Mouse (Mus musculus) kidney, embryonic 14.5 days (tissue): ENCODE measurements around the gene Dhrs7b. TPM values are rescaled to one million over a fixed set of nuclear protein-coding genes. Genes with fewer than 3 reads are reported as not detected.
"Not testable (repeated sequence)": the region's sequence is repeated elsewhere in the genome, so short reads cannot be mapped to it uniquely, and the experiment has no call there.

Source experiments
- ATAC-seq: fragments of 200-750 bp; cut with Nextera tagmentation; 2 replicates; pipeline ENCODE4 v1.8.0; 2017; ENCODE audit warnings: moderate number of reproducible peaks, mild to moderate bottlenecking, moderate TSS enrichment, moderate library complexity; ENCODE audit not compliant: low FRiP score, low TSS enrichment
- H3K27ac ChIP-seq: fragments of 300-500 bp; sonication (generic); 2 replicates; pipeline ENCODE4 v1.5.1; 2014; ENCODE audit warnings: low read depth, mild to moderate bottlenecking, low read length, moderate library complexity, mixed read lengths
- H3K27me3 ChIP-seq: fragments of 300-500 bp; sonication (generic); 2 replicates; pipeline ENCODE4 v1.6.1; 2014; ENCODE audit warnings: mild to moderate bottlenecking, low read length; ENCODE audit not compliant: control insufficient read depth, insufficient read depth
- H3K36me3 ChIP-seq: fragments of 300-500 bp; sonication (generic); 2 replicates; pipeline ENCODE4 v1.6.1; 2014; ENCODE audit warnings: low read length, mixed read lengths; ENCODE audit not compliant: control insufficient read depth, insufficient read depth
- H3K4me1 ChIP-seq: fragments of 300-500 bp; sonication (generic); 2 replicates; pipeline ENCODE4 v1.6.1; 2014; ENCODE audit warnings: low read length, mixed read lengths; ENCODE audit not compliant: control insufficient read depth, insufficient read depth
- H3K4me2 ChIP-seq: fragments of 300-500 bp; sonication (generic); replicated peaks from 2 replicates; pipeline ENCODE4 v1.6.1; 2014; ENCODE audit warnings: low read depth, mild to moderate bottlenecking, low read length
- H3K4me3 ChIP-seq: fragments of 300-500 bp; sonication (generic); 2 replicates; pipeline ENCODE4 v1.5.1; 2014; ENCODE audit warnings: mild to moderate bottlenecking, low read length
- H3K9ac ChIP-seq: fragments of 300-500 bp; sonication (generic); 2 replicates; pipeline ENCODE4 v1.6.1; 2014; ENCODE audit warnings: low read depth, mild to moderate bottlenecking, low read length, moderate library complexity
- H3K9me3 ChIP-seq: fragments of 300-500 bp; sonication (generic); 2 replicates; pipeline ENCODE4 v1.6.1; 2016; ENCODE audit warnings: low read length; ENCODE audit not compliant: control insufficient read depth
- WGBS: fragments of 180-500 bp; shearing (Covaris S2); extraction: QIAGEN DNeasy Blood & Tissue Kit; methylation state at CpG from one replicate; pipeline ENCODE4 v1.1.7; 2014; 5-methylcytosine and 5-hydroxymethylcytosine counted together
- polyA plus RNA-seq: library from polyadenylated mRNA; unstranded; fragments of >200 nt; fragmentation: Nextera tagmentation; extraction: Ambion mirVana; gene quantifications from 2 replicates; pipeline ENCODE4 v1.2.1, GENCODE M21; 2014

The Dhrs7b gene
- polyA plus RNA-seq, 1 experiment from 2014 or later = 35.8 TPM

DNA sequence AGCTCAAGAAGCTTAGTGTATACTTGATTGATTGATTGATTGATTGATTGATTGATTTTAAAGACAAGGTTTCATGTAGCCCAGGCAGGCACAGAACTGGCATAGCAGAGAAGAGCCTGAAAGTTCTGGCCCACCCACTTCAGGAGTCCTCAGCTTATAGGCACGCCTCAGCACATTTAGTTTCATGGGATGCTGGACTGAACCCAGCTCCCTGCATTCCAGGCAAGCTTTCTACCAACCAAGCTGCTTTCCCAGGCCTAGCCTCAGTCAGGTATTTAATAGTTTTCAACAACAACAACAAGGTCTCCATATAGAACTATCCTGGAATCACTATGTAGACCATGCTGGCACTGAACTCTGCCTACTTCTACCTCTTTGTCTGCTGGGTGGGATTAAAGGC, 20.9 kb upstream of the Dhrs7b start:
- no peak for ATAC-seq
- no peaks in the 10 kb centered on the region for H3K9me3 ChIP-seq
- H3K27ac ChIP-seq = peak overlapping the region; percentile 7; the same call in 1 of the 2 replicates
- H3K4me1 ChIP-seq = peaks cover 14% of the 10 kb centered on the region
- no peaks in the 10 kb centered on the region; the same call in 1 of the 2 replicates for H3K36me3 ChIP-seq
- WGBS = 40% methylated on average over 1 of the region's 1 CpGs
- H3K4me3 ChIP-seq = peak overlapping the region; percentile 39
- no peaks in the 10 kb centered on the region for H3K27me3 ChIP-seq
- H3K9ac ChIP-seq = peak overlapping the region; percentile 25; the same call in 1 of the 2 replicates
- H3K4me2 ChIP-seq = peak overlapping the region; percentile 56

DNA sequence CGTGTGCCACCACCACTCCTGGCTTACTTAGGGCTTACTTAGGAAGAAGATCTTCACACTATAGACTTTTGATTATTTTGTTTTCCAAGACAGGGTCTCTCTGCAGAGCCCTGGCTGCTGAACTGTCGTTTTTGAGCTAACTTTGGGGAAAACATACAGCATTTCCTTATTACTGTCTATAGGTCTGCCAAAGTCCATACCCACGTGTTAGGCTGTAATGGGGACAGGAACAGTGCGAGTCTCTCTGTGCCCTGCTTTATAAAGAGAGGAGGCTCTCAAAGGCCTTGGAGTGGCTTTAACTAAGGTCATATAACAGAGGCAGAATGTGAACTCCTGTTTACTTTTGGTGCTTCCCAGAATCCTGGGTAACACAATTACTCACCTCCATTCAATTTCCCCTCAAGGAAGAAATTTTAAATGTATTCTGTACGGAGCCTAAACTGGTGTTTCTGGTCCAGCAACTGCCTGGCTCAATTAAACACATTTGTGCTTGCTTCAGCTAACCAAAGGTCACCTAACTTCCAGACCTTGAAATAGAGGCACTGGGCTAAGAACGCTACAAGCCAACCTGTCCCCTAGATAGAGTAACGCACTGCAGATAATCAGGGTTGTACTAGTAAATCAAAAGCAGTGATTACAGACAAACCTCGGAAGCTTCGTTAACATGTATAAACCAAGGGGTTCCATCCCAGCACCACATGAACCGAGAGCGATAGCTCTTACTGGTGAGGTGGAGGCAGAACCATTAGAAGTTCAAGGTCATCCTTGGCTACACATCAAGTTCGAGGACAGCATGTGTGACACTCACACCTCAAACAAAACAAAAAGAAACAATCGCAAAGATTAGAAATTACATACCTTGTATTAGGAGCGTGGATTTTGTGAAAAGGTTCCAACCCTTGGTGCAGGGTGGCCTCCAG, 20.1 kb upstream of the Dhrs7b start:
- Histone ChIP-seq H3K4me3 (peak overlapping the region; percentile 39), H3K9ac (peak overlapping the region; percentile 25; the same call in 1 of the 2 replicates), H3K27me3 (no peaks in the 10 kb centered on the region), H3K4me1 (peaks cover 14% of the 10 kb centered on the region), H3K36me3 (no peaks in the 10 kb centered on the region; the same call in 1 of the 2 replicates), H3K27ac (peak overlapping the region; percentile 45; the same call in 1 of the 2 replicates), H3K9me3 (no peaks in the 10 kb centered on the region), H3K4me2 (peak overlapping the region; percentile 56)
- 0 out of 2 replicates have a peak, but pooled peaks have one; percentile 2 for ATAC-seq
- 9% methylated on average over 14 of the region's 14 CpGs for WGBS

GRCm38 (mm10) chr11:60811054-60811460, 19.4 kb upstream of the Dhrs7b start:
- WGBS = under 1% methylated on average over 29 of the region's 29 CpGs
- H3K9ac ChIP-seq = peak overlapping the region; percentile 25
- peak overlapping the region; percentile 56 for H3K4me2 ChIP-seq
- ATAC-seq = peak; percentile 99
- H3K27ac ChIP-seq = no peak overlapping the region
- H3K9me3 ChIP-seq = no peaks in the 10 kb centered on the region
- H3K4me3 ChIP-seq = peak overlapping the region; percentile 39
- no peaks in the 10 kb centered on the region; the same call in 1 of the 2 replicates for H3K36me3 ChIP-seq
- H3K27me3 ChIP-seq = no peaks in the 10 kb centered on the region
- peaks cover 14% of the 10 kb centered on the region for H3K4me1 ChIP-seq

- Histone ChIP-seq H3K4me2 (peak within 1 kb of the TSS; percentile 56), H3K27ac (0 out of 2 replicates have a peak within 1 kb of the TSS, but pooled peaks have one; percentile 45), H3K9ac (peak within 1 kb of the TSS; percentile 25), H3K4me3 (peak within 1 kb of the TSS; percentile 39), H3K4me1 (peaks cover 14% of the 10 kb centered on the region)
- not testable (repeated sequence) for H3K9me3 ChIP-seq, H3K36me3 ChIP-seq, H3K27me3 ChIP-seq, ATAC-seq
- WGBS = 30% methylated on average over 6 of the region's 6 CpGs
Measured at GRCm38 (mm10) chr11:60811618-60812017, 18.8 kb upstream of the Dhrs7b start, which contains the start of gene Shmt1. Gene Shmt1, minus strand, starts transcription at chr11:60811718.

DNA sequence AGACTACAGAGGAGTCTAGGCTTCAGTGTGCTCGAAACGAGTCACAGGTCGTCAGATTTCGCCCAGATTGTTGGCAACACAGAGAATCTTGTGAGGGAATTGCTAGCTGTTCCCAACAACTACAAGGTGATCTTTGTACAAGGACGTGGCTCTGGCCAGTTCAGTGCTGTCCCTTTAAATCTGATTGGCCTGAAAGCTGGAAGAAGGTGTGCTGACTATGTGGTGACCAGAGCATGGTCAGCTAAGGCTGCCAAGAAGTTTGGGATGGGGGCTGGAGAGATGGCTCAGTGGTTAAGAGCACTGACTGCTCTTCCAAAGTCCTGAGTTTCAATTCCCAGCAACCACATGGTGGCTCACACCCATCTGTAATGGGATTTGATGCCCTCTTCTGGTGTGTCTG, 14.0 kb upstream of the Dhrs7b start:
- H3K9me3 ChIP-seq = no peaks in the 10 kb centered on the region
- H3K4me1 ChIP-seq = no peaks in the 10 kb centered on the region
- H3K36me3 ChIP-seq = no peaks in the 10 kb centered on the region
- no peak overlapping the region for H3K27ac ChIP-seq
- 73% methylated on average over 5 of the region's 5 CpGs for WGBS
- H3K4me2 ChIP-seq = no peak overlapping the region
- H3K27me3 ChIP-seq = no peaks in the 10 kb centered on the region
- H3K9ac ChIP-seq = no peak overlapping the region
- no peak for ATAC-seq
- no peak overlapping the region for H3K4me3 ChIP-seq

DNA sequence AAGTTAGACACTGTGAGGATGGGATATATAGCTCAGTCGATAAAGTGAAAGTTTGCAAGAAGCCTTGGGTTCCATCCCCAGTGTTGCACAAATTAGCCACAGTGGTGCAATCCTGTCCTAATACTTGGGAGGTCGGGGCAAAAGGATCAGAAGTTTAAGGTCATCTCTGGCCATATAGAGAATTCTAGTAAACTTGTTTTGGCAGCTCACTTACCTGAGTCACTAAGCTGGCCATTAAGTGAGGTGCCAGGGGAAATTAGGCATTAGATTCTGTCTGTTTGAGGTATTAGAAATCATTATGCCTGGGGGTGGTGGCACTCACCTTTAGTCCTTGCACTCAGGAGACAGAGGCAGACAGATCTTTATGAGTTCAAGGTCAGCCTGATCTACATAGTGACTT, 6.7 kb upstream of the Dhrs7b start:
- 76% methylated on average over 2 of the region's 2 CpGs for WGBS
- no peak for ATAC-seq

GRCm38 (mm10) chr11:60825191-60825590, 5.2 kb upstream of the Dhrs7b start:
- no peak for ATAC-seq
- WGBS = 77% methylated on average over 3 of the region's 3 CpGs
- Histone ChIP-seq H3K4me1 (no peaks in the 10 kb centered on the region), H3K4me2 (no peak overlapping the region), H3K4me3 (no peak overlapping the region), H3K36me3 (no peaks in the 10 kb centered on the region), H3K9me3 (no peaks in the 10 kb centered on the region), H3K27ac (no peak overlapping the region), H3K27me3 (no peaks in the 10 kb centered on the region), H3K9ac (no peak overlapping the region)

More for the DNA sequence above, 6.7 kb upstream of the Dhrs7b start:
- Histone ChIP-seq H3K36me3 (no peaks in the 10 kb centered on the region), H3K27me3 (no peaks in the 10 kb centered on the region), H3K9me3 (no peaks in the 10 kb centered on the region), H3K4me2 (no peak overlapping the region), H3K4me3 (no peak overlapping the region), H3K9ac (no peak overlapping the region), H3K27ac (no peak overlapping the region), H3K4me1 (no peaks in the 10 kb centered on the region)

GRCm38 (mm10) chr11:60826700-60827099, 3.7 kb upstream of the Dhrs7b start:
- Histone ChIP-seq H3K9me3 (no peaks in the 10 kb centered on the region), H3K9ac (no peak overlapping the region), H3K27ac (no peak overlapping the region), H3K4me3 (no peak overlapping the region), H3K4me2 (no peak overlapping the region), H3K36me3 (no peaks in the 10 kb centered on the region), H3K27me3 (no peaks in the 10 kb centered on the region), H3K4me1 (peaks cover 6% of the 10 kb centered on the region)
- no peak for ATAC-seq
- WGBS = 67% methylated on average over 1 of the region's 1 CpGs
